Mouse (Mus musculus) small intestine, adult 2 months (tissue): ENCODE measurements around the gene Sept3.

Source experiments
- CTCF ChIP-seq: fragments of 200-500 bp; IDR thresholded peaks from 2 replicates; pipeline ENCODE4 v1.5.1; 2012; ENCODE audit warnings: low read depth, mild to moderate bottlenecking, control low read depth, inconsistent platforms, low read length, moderate library complexity, mixed read lengths; ENCODE audit not compliant: insufficient replicate concordance, insufficient read length; ENCODE audit errors: extremely low read depth
- POLR2A ChIP-seq: fragments of 200-500 bp; IDR thresholded peaks from 2 replicates; pipeline ENCODE4 v1.6.1; 2012; ENCODE audit warnings: low read depth, mild to moderate bottlenecking, control low read depth, inconsistent platforms, low read length, moderate library complexity

- TF ChIP-seq CTCF: no peak
- no peak for TF ChIP-seq POLR2A
Observed at GRCm38 (mm10) chr15:82230098-82230611, 44.5 kb upstream of the Sept3 start.
